Mouse (Mus musculus): ENCODE data around the gene Loxl4.

Loxl4 gene

DNA sequence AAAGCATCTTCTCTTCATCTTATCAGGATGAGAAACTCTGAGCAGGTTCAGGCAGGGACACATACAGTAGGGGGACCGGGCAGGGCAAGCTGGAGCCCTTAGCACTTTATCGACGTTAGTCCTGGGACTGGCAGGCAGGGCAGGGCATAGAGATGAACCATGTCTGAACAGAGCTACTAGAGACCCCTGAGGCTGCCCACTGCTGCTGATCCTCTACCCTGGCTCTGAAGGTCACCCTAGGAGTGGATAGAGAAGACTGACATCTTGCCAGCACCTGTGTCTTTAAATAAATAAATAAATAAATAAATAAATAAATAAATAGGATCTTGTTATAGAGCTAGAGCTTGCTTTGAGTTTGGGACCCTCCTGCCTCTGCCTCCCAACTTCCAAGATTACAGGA, 2.9 kb downstream of the Loxl4 start:
- no peak for DNase-seq (ENCODE audit: low spot score in 2 of 2)

DNA sequence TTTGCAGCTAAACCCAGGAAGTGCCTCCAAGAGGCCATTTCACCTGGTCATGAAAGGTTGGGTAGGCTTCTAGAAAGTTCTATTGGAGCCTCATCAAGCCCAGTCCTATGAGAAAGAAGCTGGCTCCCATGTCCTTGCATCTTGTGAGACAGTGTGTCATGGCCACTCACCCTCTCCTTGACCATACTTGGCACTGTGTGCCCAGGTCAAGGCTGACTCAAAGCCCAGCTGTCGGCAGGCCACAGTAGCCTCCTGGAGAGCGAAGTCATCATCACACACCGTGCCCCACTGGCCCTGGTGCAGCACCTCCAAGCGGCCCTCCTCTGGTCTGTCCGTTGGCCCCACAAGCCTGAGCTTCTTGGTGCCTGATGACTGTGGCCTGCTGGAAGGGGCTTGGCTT, 4.5 kb downstream of the Loxl4 start:
- no peak for DNase-seq (ENCODE audit: low spot score in 2 of 2)

DNA sequence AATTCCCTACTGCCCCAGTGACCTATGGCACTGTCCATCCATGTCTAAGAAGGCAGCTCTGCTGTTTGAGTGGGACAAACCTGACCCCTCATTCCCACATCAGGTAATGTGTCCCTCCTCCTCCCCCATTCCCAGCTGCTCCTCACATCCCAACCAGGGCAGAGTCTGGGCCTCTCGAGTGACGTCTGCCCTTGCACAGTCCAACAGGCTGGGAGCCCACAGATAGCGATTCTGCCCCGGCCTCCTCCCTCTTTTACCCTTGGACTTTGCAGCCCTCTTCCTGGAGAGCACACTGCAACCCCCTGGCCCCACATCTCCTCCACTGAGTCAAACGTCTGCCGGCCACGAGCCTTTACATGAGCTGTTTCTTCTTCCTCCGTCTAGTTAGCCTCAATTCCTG, 10.0 kb downstream of the Loxl4 start:
- no peak for DNase-seq (ENCODE audit: low spot score in 2 of 2)

DNA sequence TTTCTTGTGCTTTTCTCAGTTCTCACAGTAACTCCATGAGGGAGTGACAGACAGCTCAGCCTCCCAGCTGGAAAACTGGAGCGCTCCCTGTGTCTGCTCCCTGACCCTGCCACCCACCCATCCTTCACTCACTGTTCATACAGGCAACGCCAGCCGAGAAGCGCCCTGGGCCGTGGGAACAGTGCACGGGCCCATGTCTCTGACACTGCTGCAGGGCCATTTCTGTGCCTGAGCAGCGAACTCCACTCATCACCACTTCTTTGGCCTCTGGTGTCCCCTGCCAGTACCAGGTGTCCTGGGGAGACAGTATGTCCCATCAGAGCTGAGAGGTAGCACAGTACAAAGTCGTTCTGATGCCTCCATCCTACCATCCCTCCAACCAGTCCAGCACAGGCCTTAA, 10.6 kb downstream of the Loxl4 start:
- DNase-seq (ENCODE audit: low spot score in 2 of 2): no peak

- DNase-seq (ENCODE audit: low spot score in 2 of 2): no peak
Measured at GRCm38 (mm10) chr19:42601445-42601844, 11.2 kb downstream of the Loxl4 start.

GRCm38 (mm10) chr19:42600591-42600990, 12.0 kb downstream of the Loxl4 start:
- DNase-seq (ENCODE audit: low spot score in 2 of 2): no peak

DNA sequence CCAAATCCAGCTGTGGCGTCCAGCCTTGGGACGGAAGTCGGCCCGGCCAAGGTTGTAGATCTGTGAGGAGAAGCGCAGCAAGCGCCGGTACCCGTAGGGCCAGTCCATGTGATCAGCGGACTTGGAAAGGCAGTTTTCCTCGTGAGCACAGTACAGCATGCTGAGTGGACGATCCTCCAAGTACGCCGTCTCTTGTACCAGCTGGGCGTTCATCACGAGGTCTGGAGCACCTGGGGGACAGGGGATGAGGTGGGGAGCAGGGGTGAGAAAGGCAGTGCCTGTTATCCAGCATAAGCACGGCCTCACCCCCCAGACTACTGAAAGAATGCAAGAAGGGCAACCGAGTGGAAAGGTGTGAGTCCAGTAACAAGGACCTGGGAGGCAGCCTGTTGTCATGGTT, 12.7 kb downstream of the Loxl4 start:
- DNase-seq (ENCODE audit: low spot score in 2 of 2): no peak

DNA sequence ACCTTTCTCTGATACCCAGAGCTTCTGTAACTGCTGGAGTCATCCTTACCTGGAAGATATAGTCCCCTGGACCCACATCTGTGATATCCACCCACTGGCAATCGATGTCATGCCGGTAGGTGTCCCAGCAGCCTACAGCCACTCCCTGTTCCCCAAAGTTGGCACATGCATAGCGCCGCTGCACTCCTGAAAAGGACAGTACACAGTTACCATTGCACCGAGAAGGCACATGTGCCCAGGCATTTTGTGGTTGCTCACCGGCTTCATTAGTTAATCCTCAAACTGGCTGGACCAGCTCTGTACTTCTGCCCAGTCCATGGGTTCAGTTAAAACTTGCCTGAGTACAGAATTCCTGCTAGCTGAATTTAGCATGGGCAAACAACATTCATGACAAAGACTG, 14.7 kb downstream of the Loxl4 start:
- DNase-seq (ENCODE audit: low spot score in 2 of 2): no peak

GRCm38 (mm10) chr19:42597286-42597685, 15.3 kb downstream of the Loxl4 start:
- no peak for DNase-seq (ENCODE audit: low spot score in 2 of 2)

DNA sequence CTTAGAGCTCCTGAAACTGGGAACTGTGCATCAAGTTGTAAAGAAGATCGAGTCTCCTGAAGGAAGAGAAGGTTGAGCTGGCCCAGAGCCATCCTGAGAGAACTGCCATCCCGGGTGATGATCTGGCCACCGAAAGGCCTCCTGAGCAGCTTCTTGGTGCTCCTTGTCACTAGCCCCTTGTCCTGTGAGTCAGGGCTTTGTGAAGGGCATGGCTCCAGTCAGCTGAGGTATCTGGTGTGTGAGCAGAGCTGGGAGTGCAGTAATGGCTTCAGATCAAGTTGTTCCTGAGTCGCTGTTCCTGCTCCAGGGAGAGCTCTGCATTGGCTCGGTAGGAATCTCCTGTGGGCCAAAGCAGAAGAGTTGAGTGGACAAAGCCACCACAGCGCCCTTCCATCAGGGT, 17.5 kb downstream of the Loxl4 start:
- DNase-seq (ENCODE audit: low spot score in 2 of 2): no peak

GRCm38 (mm10) chr19:42593456-42593855, 19.2 kb downstream of the Loxl4 start:
- no peak for DNase-seq (ENCODE audit: low spot score in 2 of 2)

DNA sequence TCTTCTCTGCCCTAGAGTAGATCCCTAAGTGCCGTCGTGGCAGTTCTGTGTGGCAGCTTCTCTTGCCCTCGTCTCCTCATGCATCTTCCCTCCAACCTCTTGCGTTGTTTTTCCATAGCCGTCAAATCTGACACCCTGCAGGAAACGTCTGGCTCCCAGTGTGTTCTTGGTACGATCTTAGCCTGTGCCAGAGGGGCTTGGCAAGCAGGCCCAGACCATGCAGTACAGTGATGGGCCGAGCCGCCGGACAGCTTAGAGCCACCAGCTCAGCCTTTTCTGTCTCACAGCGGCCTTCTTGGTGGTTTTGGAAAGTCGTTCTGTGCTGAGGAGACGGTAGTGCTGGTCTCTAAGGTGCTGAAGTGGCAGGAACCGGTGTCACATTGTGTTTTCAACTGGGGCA, 21.1 kb downstream of the Loxl4 start:
- DNase-seq (ENCODE audit: low spot score in 2 of 2): no peak

DNA sequence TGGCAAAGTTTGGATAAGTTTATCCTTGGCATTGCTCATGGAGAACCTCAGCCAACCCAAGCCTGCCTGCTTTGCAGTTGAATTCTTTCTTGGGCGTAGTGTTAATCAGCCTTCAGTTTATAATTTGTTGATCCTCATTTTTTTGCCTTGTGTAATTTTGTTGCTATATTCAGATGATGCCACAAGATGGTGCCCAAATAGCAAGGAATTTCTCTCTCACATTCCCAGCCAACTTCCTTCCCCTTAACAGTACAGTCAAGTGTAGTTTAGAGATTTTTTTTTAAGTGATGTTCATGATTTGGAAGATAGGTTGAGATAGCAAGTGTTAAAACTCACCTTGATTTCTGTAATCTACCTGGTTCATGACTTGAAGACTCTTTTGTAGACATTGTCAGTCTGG, 23.4 kb downstream of the Loxl4 start:
- no peak for DNase-seq (ENCODE audit: low spot score in 2 of 2)

- DNase-seq (ENCODE audit: low spot score in 2 of 2): no peak
Measured at GRCm38 (mm10) chr19:42587704-42588103, 24.9 kb downstream of the Loxl4 start.

GRCm38 (mm10) chr19:42584188-42584587, 28.4 kb downstream of the Loxl4 start:
- no peak for DNase-seq (ENCODE audit: low spot score in 2 of 2)

DNA sequence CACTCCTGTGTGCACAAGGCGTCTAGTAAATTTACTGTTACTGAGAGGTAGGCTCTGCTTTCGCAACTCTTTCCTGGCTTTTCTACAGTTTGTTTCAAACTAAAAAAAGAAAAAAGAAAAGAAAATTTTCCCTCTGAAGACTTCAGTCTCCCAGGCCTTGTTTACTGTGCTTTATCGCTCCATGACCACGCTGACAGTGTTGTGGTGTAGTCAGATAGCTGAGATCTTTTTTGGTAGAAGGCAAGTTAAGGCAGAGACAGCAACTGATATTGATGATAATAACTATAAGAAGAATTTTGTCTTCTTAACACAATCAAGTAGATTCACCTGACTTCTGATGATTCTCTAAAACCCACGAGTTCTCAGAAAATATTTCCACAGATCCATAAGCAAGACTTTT, 28.9 kb downstream of the Loxl4 start:
- DNase-seq (ENCODE audit: low spot score in 2 of 2): no peak

DNA sequence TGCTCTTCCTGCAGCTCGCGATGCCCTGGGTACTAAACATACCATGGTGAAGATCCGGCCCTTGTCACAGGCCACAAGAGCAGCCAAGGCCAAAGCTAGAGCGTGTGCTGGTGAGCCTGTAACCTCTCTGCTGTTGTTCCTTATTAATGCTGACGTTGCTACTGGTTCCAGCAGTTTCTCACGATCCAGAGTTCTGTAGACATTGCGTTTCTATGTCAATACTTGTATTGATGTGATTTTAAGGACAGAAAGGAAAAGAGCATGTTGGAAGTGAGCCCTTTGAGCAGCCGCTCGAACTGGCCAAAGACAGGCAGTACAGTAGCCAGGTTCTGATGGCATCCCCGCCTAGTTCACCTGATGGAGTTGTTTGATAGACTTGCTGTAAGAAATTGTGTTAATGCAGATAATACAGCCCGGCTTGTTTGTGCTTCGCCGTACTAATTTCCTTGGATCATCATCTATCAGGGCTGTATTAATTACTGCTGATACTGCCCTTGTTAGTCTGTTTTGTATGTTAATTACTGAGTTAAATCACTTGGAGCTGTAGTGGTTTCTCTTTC, 29.7 kb downstream of the Loxl4 start:
- no peak for DNase-seq (ENCODE audit: low spot score in 2 of 2)

DNA sequence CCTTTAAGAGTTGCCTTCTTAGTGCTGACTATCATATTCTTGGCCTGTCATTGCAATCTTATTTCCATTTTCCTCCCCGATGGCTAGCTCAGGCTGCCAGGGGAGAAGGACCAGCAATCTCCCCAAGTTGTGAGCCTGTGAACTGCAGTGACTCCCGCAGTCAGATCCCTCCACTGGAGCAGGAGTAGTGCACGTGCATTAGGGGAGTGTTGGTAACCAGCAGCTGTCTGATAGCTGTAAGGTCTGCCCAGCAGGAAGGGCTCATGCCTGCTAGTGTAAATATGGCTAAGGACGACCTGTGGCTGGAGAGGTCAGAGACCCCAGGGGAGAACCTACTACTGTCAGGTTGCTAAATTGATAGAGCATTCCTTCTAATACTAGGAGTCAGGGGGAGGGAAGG, 31.9 kb downstream of the Loxl4 start:
- DNase-seq (ENCODE audit: low spot score in 2 of 2): no peak

GRCm38 (mm10) chr19:42578631-42579030, 34.0 kb downstream of the Loxl4 start:
- DNase-seq (ENCODE audit: low spot score in 2 of 2): no peak

DNA sequence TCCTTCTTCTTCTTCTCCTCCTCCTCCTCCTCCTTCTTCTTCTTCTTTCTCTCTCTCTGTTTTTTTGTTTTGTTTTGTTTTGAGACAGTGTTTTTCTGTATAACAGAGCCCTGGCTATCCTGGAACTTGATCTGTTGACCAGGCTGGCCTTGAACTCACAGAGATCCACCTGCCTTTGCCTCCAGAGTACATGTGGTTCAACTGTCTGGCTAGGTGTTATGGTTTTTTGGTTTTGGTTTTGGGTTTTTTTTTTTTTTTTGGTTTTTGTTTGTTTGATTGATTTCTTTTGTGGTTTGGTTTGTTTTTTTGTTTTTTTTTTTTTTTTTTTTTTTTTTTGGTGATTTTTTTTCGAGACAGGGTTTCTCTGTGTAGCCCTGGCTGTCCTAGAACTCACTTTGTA, 35.8 kb downstream of the Loxl4 start:
- DNase-seq (ENCODE audit: low spot score in 2 of 2): no peak

GRCm38 (mm10) chr19:42575317-42575716, 37.3 kb downstream of the Loxl4 start:
- DNase-seq (ENCODE audit: low spot score in 2 of 2): no peak

GRCm38 (mm10) chr19:42571291-42571690, 41.3 kb downstream of the Loxl4 start:
- DNase-seq (ENCODE audit: low spot score in 2 of 2): no peak

DNA sequence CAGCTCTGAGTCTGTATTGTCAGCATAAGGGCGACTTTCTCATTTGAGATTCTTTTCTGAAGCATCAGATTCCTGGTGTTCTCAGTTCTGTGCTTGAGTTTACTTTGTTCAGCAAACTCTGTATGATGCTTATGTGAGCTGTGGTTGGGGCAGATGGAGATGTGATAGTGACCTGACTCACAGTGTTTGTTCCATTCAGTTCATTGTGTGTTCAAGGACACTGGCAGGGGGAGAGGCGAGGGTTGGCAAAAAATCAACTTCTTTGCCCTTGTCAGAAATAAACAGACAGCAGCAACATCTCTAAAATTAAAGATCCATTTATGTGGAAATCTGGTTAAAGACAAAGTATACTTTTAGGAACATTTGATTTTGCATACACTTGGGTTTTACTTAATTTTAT, 43.5 kb downstream of the Loxl4 start:
- no peak for DNase-seq (ENCODE audit: low spot score in 2 of 2)

DNA sequence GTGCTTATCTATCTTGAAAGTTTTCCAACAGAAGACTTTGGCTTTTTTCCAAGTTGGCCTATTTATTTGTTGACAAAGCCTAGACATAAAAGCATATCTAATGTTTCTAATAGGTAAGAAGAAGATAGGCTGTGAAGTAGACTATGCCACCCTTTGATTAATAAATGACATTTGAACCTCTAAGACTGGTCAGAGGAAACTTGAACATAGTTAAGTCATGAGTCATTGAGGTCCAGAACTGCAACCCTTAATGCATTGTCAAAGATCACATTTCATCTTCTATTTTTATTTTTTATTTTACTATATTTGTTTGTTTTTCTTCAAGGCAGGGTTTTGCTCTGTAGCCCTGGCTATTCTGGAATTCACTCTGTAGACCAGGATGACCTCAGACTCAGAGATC, 45.6 kb downstream of the Loxl4 start:
- no peak for DNase-seq (ENCODE audit: low spot score in 2 of 2)
